8 mouse cellular contexts compared by ENCODE assay signal in the genomic region with DNA sequence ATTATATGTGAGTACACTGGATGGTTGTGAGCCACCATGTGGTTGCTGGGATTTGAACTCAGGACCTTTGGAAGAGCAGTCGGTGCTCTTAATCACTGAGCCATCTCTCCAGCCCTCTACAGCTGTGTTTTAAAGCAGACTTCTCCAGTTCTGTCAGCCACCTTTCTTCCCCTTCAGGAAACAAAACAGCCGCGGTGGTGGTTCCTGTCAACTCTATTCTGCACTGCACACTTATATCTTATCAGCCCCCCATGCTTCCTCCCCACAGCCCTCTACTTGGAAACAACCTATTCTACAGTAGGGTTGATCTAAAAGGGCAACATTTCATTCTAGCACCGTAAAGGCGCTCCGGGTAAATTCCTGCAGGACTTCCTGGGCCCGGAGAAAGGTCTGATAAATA. TPM values are rescaled to one million over a fixed set of nuclear protein-coding genes. Genes with fewer than 3 reads are reported as not detected.
DNase-seq lines count a peak whose midpoint lies in the region; ATAC-seq lines count a peak whose summit lies in the region.

No protein-coding gene starts in this region.

- H3K4me2 ChIP-seq in heart, embryonic 12.5 days: peak overlapping the region; percentile 76
- peak overlapping the region; percentile 53 for H3K4me2 ChIP-seq in hindbrain, embryonic 14.5 days (replicated peaks)
- peak overlapping the region; percentile 49; the same call in 1 of the 2 replicates for H3K4me2 ChIP-seq in midbrain, embryonic 11.5 days

- whole genome bisulfite sequencing in heart, embryonic 12.5 days: 21% methylated on average over 7 of the region's 7 CpGs
- WGBS in hindbrain, embryonic 14.5 days: 72% methylated on average over 7 of the region's 7 CpGs
- 74% methylated on average over 7 of the region's 7 CpGs for WGBS in midbrain, embryonic 11.5 days

- peak overlapping the region; percentile 84 for H3K27ac ChIP-seq in heart, embryonic 12.5 days (ENCODE audit: poor library complexity, severe bottlenecking)
- 0 out of 2 replicates have a peak overlapping the region, but pooled peaks have one; percentile 84 for H3K27ac ChIP-seq in hindbrain, embryonic 14.5 days
- H3K27ac ChIP-seq in midbrain, embryonic 11.5 days (ENCODE audit: low read depth, low read length): no peak overlapping the region; the same call in 1 of the 2 replicates

- H3K4me1 ChIP-seq in heart, embryonic 12.5 days (replicated peaks): peaks cover 5% of the 10 kb centered on the region; the same call in 1 of the 2 replicates
- no peaks in the 10 kb centered on the region for H3K4me1 ChIP-seq in hindbrain, embryonic 14.5 days (replicated peaks; ENCODE audit: control insufficient read depth, insufficient read depth, low read length)
- H3K4me1 ChIP-seq in midbrain, embryonic 11.5 days (ENCODE audit: control insufficient read depth, insufficient read depth, low read length): no peaks in the 10 kb centered on the region

- H3K9ac ChIP-seq in heart, embryonic 12.5 days: no peak overlapping the region
- H3K9ac ChIP-seq in hindbrain, embryonic 14.5 days: peak overlapping the region; percentile 68; the same call in 1 of the 2 replicates
- no peak overlapping the region; the same call in 1 of the 2 replicates for H3K9ac ChIP-seq in midbrain, embryonic 11.5 days (ENCODE audit: low read length)

- H3K9me3 ChIP-seq in heart, embryonic 12.5 days (replicated peaks): no peaks in the 10 kb centered on the region
- H3K9me3 ChIP-seq in hindbrain, embryonic 14.5 days (ENCODE audit: control insufficient read depth, low read length): no peaks in the 10 kb centered on the region
- no peaks in the 10 kb centered on the region for H3K9me3 ChIP-seq in midbrain, embryonic 11.5 days (ENCODE audit: control insufficient read depth, low read length)

- intact Hi-C loops in heart, postnatal 36 days (cut with DNase I): no loop called here

- no peak for DNase-seq in heart, postnatal 36 days
- DNase-seq in MEL-GATA-1-ER (ENCODE audit: extremely low read depth, low read depth): peak; percentile 68
- no peak for DNase-seq in hindbrain, embryonic 14.5 days (ENCODE audit: low spot score)
- DNase-seq in midbrain, embryonic 11.5 days (ENCODE audit: low spot score, missing footprints): no peak
- no peak for DNase-seq in urinary bladder, postnatal 4 days (ENCODE audit: low spot score in 2 of 2)
- DNase-seq in spleen, postnatal 4 days (ENCODE audit: low spot score in 2 of 2): no peak
- DNase-seq in gastrocnemius, adult 18-20 months (ENCODE audit: low spot score): no peak

- H3K4me3 ChIP-seq in heart, embryonic 12.5 days: peak overlapping the region; percentile 70
- peak overlapping the region; percentile 55 for H3K4me3 ChIP-seq in hindbrain, embryonic 14.5 days (replicated peaks; ENCODE audit: low read length)
- H3K4me3 ChIP-seq in midbrain, embryonic 11.5 days (ENCODE audit: low read depth, low read length): peak overlapping the region; percentile 44

- ATAC-seq in heart, embryonic 12.5 days (ENCODE audit: insufficient number of reproducible peaks, low FRiP score): 0 out of 2 replicates have a peak, but pooled peaks have one; percentile 20
- ATAC-seq in hindbrain, embryonic 14.5 days (ENCODE audit: low FRiP score): no peak
- ATAC-seq in midbrain, embryonic 11.5 days (ENCODE audit: low FRiP score): no peak

- H3K27me3 ChIP-seq in heart, embryonic 12.5 days (replicated peaks): no peaks in the 10 kb centered on the region
- no peaks in the 10 kb centered on the region; the same call in 1 of the 2 replicates for H3K27me3 ChIP-seq in hindbrain, embryonic 14.5 days (ENCODE audit: control insufficient read depth, insufficient read depth, low read length)
- H3K27me3 ChIP-seq in midbrain, embryonic 11.5 days (ENCODE audit: control insufficient read depth, insufficient read depth, low read length): no peaks in the 10 kb centered on the region

- no peaks in the 10 kb centered on the region for H3K36me3 ChIP-seq in heart, embryonic 12.5 days
- 0 out of 2 replicates have a peak, but pooled peaks cover 3% of the 10 kb centered on the region for H3K36me3 ChIP-seq in hindbrain, embryonic 14.5 days (replicated peaks; ENCODE audit: control insufficient read depth, insufficient read depth)
- H3K36me3 ChIP-seq in midbrain, embryonic 11.5 days (ENCODE audit: control insufficient read depth, insufficient read depth, low read length): no peaks in the 10 kb centered on the region

RNA-seq across cellular contexts. Expression of gene Ttll13, which starts 0.7 kb away (rescaled TPM):
- polyA plus RNA-seq in heart, embryonic 12.5 days (2016; fragmentation: Nextera tagmentation; extraction: Ambion mirVana): 0.26 and 0.37 TPM in 2 replicates
- total RNA-seq in heart, postnatal 36 days (2021): under 1 TPM; 0.14 to 0.53 TPM
- 1.3 and 1.7 TPM in 2 replicates for polyA plus RNA-seq in hindbrain, embryonic 14.5 days (2014; fragmentation: Nextera tagmentation; extraction: Ambion mirVana)
- 0.53 and 0.91 TPM in 2 replicates for polyA plus RNA-seq in midbrain, embryonic 11.5 days (2014; fragmentation: Nextera tagmentation; extraction: Ambion mirVana)
- under 1 TPM in 1 of 2 experiments, not detected in 1; 0.18 TPM for total RNA-seq in gastrocnemius, adult 18-20 months (2021)

RNA-seq across cellular contexts. Expression of gene Ngrn, which starts 14.2 kb away (rescaled TPM):
- polyA plus RNA-seq in heart, embryonic 12.5 days (2016; fragmentation: Nextera tagmentation; extraction: Ambion mirVana): 43.0 and 43.4 TPM in 2 replicates
- total RNA-seq in heart, postnatal 36 days (2021): 10 to 100 TPM; 26.7 to 29.0 TPM
- polyA plus RNA-seq in hindbrain, embryonic 14.5 days (2014; fragmentation: Nextera tagmentation; extraction: Ambion mirVana): 67.8 and 70.4 TPM in 2 replicates
- 53.1 and 53.2 TPM in 2 replicates for polyA plus RNA-seq in midbrain, embryonic 11.5 days (2014; fragmentation: Nextera tagmentation; extraction: Ambion mirVana)
- total RNA-seq in gastrocnemius, adult 18-20 months (2021): 10 to 100 TPM; 20.7 to 22.5 TPM

RNA-seq across cellular contexts. Expression of gene Gdpgp1, which starts 14.2 kb away (rescaled TPM):
- polyA plus RNA-seq in heart, embryonic 12.5 days (2016; fragmentation: Nextera tagmentation; extraction: Ambion mirVana): 3.6 and 3.9 TPM in 2 replicates
- 1 to 10 TPM; 1.5 to 1.8 TPM for total RNA-seq in heart, postnatal 36 days (2021)
- polyA plus RNA-seq in hindbrain, embryonic 14.5 days (2014; fragmentation: Nextera tagmentation; extraction: Ambion mirVana): 3.4 and 3.8 TPM in 2 replicates
- polyA plus RNA-seq in midbrain, embryonic 11.5 days (2014; fragmentation: Nextera tagmentation; extraction: Ambion mirVana): 3.8 and 4.5 TPM in 2 replicates
- total RNA-seq in gastrocnemius, adult 18-20 months (2021): under 1 TPM; 0.81 to 0.91 TPM

RNA-seq across cellular contexts. Expression of gene Cib1, which starts 14.2 kb away (rescaled TPM):
- polyA plus RNA-seq in heart, embryonic 12.5 days (2016; fragmentation: Nextera tagmentation; extraction: Ambion mirVana): 43.4 and 47.3 TPM in 2 replicates
- 10 to 100 TPM; 15.6 to 16.3 TPM for total RNA-seq in heart, postnatal 36 days (2021)
- polyA plus RNA-seq in hindbrain, embryonic 14.5 days (2014; fragmentation: Nextera tagmentation; extraction: Ambion mirVana): 29.8 and 41.1 TPM in 2 replicates
- 49.8 and 55.0 TPM in 2 replicates for polyA plus RNA-seq in midbrain, embryonic 11.5 days (2014; fragmentation: Nextera tagmentation; extraction: Ambion mirVana)
- total RNA-seq in gastrocnemius, adult 18-20 months (2021): 1 to 10 TPM; 5.2 to 8.8 TPM

RNA-seq across cellular contexts. Expression of gene Vps33b, which starts 22.6 kb away (rescaled TPM):
- polyA plus RNA-seq in heart, embryonic 12.5 days (2016; fragmentation: Nextera tagmentation; extraction: Ambion mirVana): 11.1 and 12.4 TPM in 2 replicates
- total RNA-seq in heart, postnatal 36 days (2021): 1 to 10 TPM; 6.2 to 7.2 TPM
- 22.0 and 26.5 TPM in 2 replicates for polyA plus RNA-seq in hindbrain, embryonic 14.5 days (2014; fragmentation: Nextera tagmentation; extraction: Ambion mirVana)
- polyA plus RNA-seq in midbrain, embryonic 11.5 days (2014; fragmentation: Nextera tagmentation; extraction: Ambion mirVana): 12.6 and 14.3 TPM in 2 replicates
- 1 to 10 TPM; 2.7 to 3.0 TPM for total RNA-seq in gastrocnemius, adult 18-20 months (2021)
